Comparison of ENCODE assay signal across 8 mouse cellular contexts in the genomic region with DNA sequence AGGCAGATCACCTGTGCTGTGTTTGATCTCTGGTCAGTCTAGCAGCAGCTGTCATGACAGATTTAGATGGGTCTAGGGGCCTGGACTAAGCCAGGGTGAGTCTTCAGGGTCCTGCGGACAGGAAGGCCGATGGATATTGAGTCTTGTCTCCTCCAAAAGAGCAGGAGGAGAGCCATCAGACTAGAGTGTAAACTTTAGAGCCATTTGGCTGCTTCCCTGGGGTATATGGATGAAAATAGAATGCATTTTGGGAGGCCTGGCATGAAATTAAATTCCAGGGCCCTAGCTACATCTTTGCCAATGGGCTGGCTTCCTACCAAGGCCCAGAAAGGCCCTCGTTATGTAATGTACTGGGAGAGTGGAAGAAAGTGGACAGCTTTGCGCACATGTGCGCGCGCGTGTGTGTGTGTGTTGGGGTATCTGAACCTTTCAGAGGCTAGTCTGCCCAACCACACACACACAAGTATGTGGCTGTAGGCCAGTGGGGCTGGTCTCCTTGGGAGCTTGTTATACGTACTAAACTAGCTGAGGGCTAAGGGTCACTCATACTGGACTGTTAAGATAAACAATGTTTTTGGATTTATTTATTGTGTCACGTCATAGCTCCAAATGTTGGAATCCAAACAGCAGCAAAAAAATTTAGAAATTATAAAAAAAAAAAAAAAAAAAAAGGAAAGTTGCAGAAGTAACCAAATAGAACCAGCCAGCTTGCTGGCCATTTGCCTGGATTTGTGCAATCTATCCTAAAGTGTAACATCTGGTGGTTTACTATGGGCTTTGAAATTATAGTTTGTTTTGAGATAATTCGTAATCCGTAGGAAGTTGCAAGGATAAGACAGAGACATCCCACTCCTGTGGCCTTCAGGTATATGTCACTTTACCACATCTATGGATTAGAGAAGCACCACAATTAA.
DNase-seq lines count a peak whose midpoint lies in the region; ATAC-seq and TF ChIP-seq lines count a peak whose summit lies in the region.

No protein-coding gene starts in this region.

- peak overlapping the region; percentile 49; the same call in 1 of the 2 replicates for H3K27ac ChIP-seq in neural tube, embryonic 13.5 days (replicated peaks)
- peak overlapping the region; percentile 66 for H3K27ac ChIP-seq in heart, postnatal 0 days (ENCODE audit: low read depth)

- H3K9me3 ChIP-seq in neural tube, embryonic 13.5 days = no peaks in the 10 kb centered on the region
- 0 out of 2 replicates have a peak, but pooled peaks cover 4% of the 10 kb centered on the region for H3K9me3 ChIP-seq in heart, postnatal 0 days (replicated peaks; ENCODE audit: control insufficient read depth, low read length)

- no peak overlapping the region for H3K9ac ChIP-seq in neural tube, embryonic 13.5 days
- H3K9ac ChIP-seq in heart, postnatal 0 days (replicated peaks; ENCODE audit: low read depth, low read length) = no peak overlapping the region

- ATAC-seq in neural tube, embryonic 13.5 days (ENCODE audit: low read depth) = no peak
- peak; percentile 75 for ATAC-seq in heart, postnatal 0 days (ENCODE audit: insufficient read depth, low read depth)
- ATAC-seq in megakaryocyte-erythroid progenitor cell, adult 5-6 weeks (replicated peaks; ENCODE audit: low FRiP score, low TSS enrichment, poor library complexity, severe bottlenecking) = no peak

- WGBS in neural tube, embryonic 13.5 days = 85% methylated on average over 12 of the region's 12 CpGs
- WGBS in heart, postnatal 0 days = 69% methylated on average over 12 of the region's 12 CpGs

- no peak for TF ChIP-seq EP300 in heart, postnatal 0 days (IDR thresholded peaks at IDR 0.05; ENCODE audit: low read depth)

- no peak for DNase-seq in neural tube, embryonic 10.5 days (ENCODE audit: extremely low spot score, low spot score)
- DNase-seq in cerebellum, adult 18-20 months = peak; percentile 89 to 90
- DNase-seq in heart, postnatal 0 days (ENCODE audit: low spot score) = peak; percentile 34
- peak; percentile 27 to 67 for DNase-seq in layer of hippocampus, adult 18-20 months (ENCODE audit: low spot score in 2 of 2)
- peak; percentile 41 for DNase-seq in ovary, postnatal 14 days (ENCODE audit: low spot score)
- no peak for DNase-seq in spleen, postnatal 4 days (ENCODE audit: low spot score in 2 of 2)

- no peak for TF ChIP-seq CTCF in heart, postnatal 0 days (IDR thresholded peaks at IDR 0.05; ENCODE audit: low read depth)

- H3K36me3 ChIP-seq in neural tube, embryonic 13.5 days = no peaks in the 10 kb centered on the region
- H3K36me3 ChIP-seq in heart, postnatal 0 days (replicated peaks; ENCODE audit: control insufficient read depth, insufficient read depth, low read length) = no peaks in the 10 kb centered on the region

- no peak overlapping the region for H3K4me2 ChIP-seq in neural tube, embryonic 13.5 days
- H3K4me2 ChIP-seq in heart, postnatal 0 days (ENCODE audit: low read depth, low read length) = no peak overlapping the region

- peaks cover 15% of the 10 kb centered on the region; the same call in 1 of the 2 replicates for H3K27me3 ChIP-seq in neural tube, embryonic 13.5 days
- no peaks in the 10 kb centered on the region for H3K27me3 ChIP-seq in heart, postnatal 0 days (ENCODE audit: control insufficient read depth, insufficient read depth, low read length)

- H3K4me1 ChIP-seq in neural tube, embryonic 13.5 days (replicated peaks) = peaks cover 24% of the 10 kb centered on the region
- 0 out of 2 replicates have a peak, but pooled peaks cover 6% of the 10 kb centered on the region for H3K4me1 ChIP-seq in heart, postnatal 0 days (ENCODE audit: control insufficient read depth, insufficient read depth)

- no peak overlapping the region for H3K4me3 ChIP-seq in neural tube, embryonic 13.5 days
- no peak overlapping the region for H3K4me3 ChIP-seq in heart, postnatal 0 days (ENCODE audit: low read depth, low read length)

Comparison
In these comparisons a context has a peak if more than half of its experiments do, and no peak if none do; other contexts are left out.
1. DNase-seq: peak in cerebellum, adult 18-20 months (2 of 2), heart, postnatal 0 days (single experiment), layer of hippocampus, adult 18-20 months (2 of 2) and ovary, postnatal 14 days (single experiment); none in neural tube, embryonic 10.5 days (single experiment) and spleen, postnatal 4 days (0 of 2).